Mouse (Mus musculus) mesoderm, embryonic 11.5 days (tissue): Measurements from ENCODE around the gene Spn.

Experiments used
- DNase-seq: peaks from one replicate; pipeline ENCODE4 v3.0.0-alpha.2; 2012; ENCODE audit warnings: low read depth, low spot score

Gene Spn

GRCm38 (mm10) chr7:127140623-127141404 lies 3.2 kb upstream of the Spn start:
- no peak for DNase-seq

GRCm38 (mm10) chr7:127139562-127139961 lies 1.9 kb upstream of the Spn start:
- DNase-seq: no peak

- no peak for DNase-seq
These were observed 1.5 kb upstream of the Spn start for GRCm38 (mm10) chr7:127139100-127139499.

- no peak for DNase-seq
These were observed 1.2 kb downstream of the Spn start for GRCm38 (mm10) chr7:127136181-127137071.

- no peak for DNase-seq
These were observed 2.7 kb downstream of the Spn start for GRCm38 (mm10) chr7:127134821-127135447.

GRCm38 (mm10) chr7:127133125-127133524 lies 4.5 kb downstream of the Spn start:
- DNase-seq: no peak

GRCm38 (mm10) chr7:127129638-127130037 lies 8.0 kb downstream of the Spn start:
- DNase-seq: no peak

- DNase-seq: no peak
These were observed 15.7 kb downstream of the Spn start, which contains the start of gene Qprt for GRCm38 (mm10) chr7:127121911-127122270. Gene Qprt (minus strand): TSS chr7:127122226.

GRCm38 (mm10) chr7:127121061-127121910 lies 16.3 kb downstream of the Spn start:
- DNase-seq: no peak

GRCm38 (mm10) chr7:127118671-127119445 lies 18.8 kb downstream of the Spn start:
- no peak for DNase-seq

GRCm38 (mm10) chr7:127117948-127118347 lies 19.7 kb downstream of the Spn start:
- DNase-seq: no peak

- DNase-seq: no peak
These were observed 21.2 kb downstream of the Spn start for GRCm38 (mm10) chr7:127116331-127116935.

GRCm38 (mm10) chr7:127114920-127115319 lies 22.7 kb downstream of the Spn start:
- DNase-seq: no peak

GRCm38 (mm10) chr7:127113614-127114259 lies 23.9 kb downstream of the Spn start:
- no peak for DNase-seq

GRCm38 (mm10) chr7:127112921-127113597 lies 24.6 kb downstream of the Spn start:
- no peak for DNase-seq

- DNase-seq: no peak
These were observed 25.3 kb downstream of the Spn start for GRCm38 (mm10) chr7:127112251-127112841.

- peak; percentile 67 for DNase-seq
These were observed 26.2 kb downstream of the Spn start for GRCm38 (mm10) chr7:127111461-127111860.

- peak; percentile 87 for DNase-seq
These were observed 27.2 kb downstream of the Spn start for GRCm38 (mm10) chr7:127110239-127111007.
